Mouse (Mus musculus) right cerebral cortex, postnatal 36 days (tissue): ENCODE data around the gene Spc24.
A peak's percentile ranks its signal among the peaks of the same experiment; 100 is the strongest.

ENCODE experiments used
- DNase-seq, 2 experiments: peaks; one replicate each; pipeline ENCODE4 v3.0.0; 2022; ENCODE audit warnings: low spot score in 2 of 2, mixed read lengths in 1 of 2

The Spc24 gene

GRCm38 (mm10) chr9:21749382-21750118 lies 10.6 kb downstream of the Spc24 start:
- DNase-seq = no peak

- DNase-seq = no peak
These were observed 11.6 kb downstream of the Spc24 start for GRCm38 (mm10) chr9:21748491-21748890.

- DNase-seq = no peak
These were observed 12.1 kb downstream of the Spc24 start for GRCm38 (mm10) chr9:21748033-21748432.

GRCm38 (mm10) chr9:21747238-21747774 lies 12.8 kb downstream of the Spc24 start:
- DNase-seq = no peak

- DNase-seq = no peak
These were observed 18.6 kb downstream of the Spc24 start for GRCm38 (mm10) chr9:21741514-21741913.

GRCm38 (mm10) chr9:21740427-21740826 lies 19.7 kb downstream of the Spc24 start:
- DNase-seq = no peak

- no peak for DNase-seq
These were observed 21.3 kb downstream of the Spc24 start for GRCm38 (mm10) chr9:21738776-21739175.

GRCm38 (mm10) chr9:21737188-21737587 lies 22.9 kb downstream of the Spc24 start:
- DNase-seq = peak; percentile 52 to 61

- DNase-seq = no peak
These were observed 23.5 kb downstream of the Spc24 start for GRCm38 (mm10) chr9:21736580-21736979.

GRCm38 (mm10) chr9:21735126-21735525 lies 25.0 kb downstream of the Spc24 start:
- DNase-seq = no peak

GRCm38 (mm10) chr9:21733989-21734388 lies 26.1 kb downstream of the Spc24 start:
- no peak for DNase-seq

GRCm38 (mm10) chr9:21733446-21733845 lies 26.7 kb downstream of the Spc24 start:
- no peak for DNase-seq

GRCm38 (mm10) chr9:21732288-21732687 lies 27.8 kb downstream of the Spc24 start:
- no peak for DNase-seq

GRCm38 (mm10) chr9:21729264-21729663 lies 30.8 kb downstream of the Spc24 start:
- no peak for DNase-seq

- no peak for DNase-seq
These were observed 31.8 kb downstream of the Spc24 start for GRCm38 (mm10) chr9:21728261-21728832.

GRCm38 (mm10) chr9:21726218-21726975 lies 33.7 kb downstream of the Spc24 start:
- DNase-seq = no peak

- DNase-seq = no peak
These were observed 34.6 kb downstream of the Spc24 start for GRCm38 (mm10) chr9:21725224-21726121.

- DNase-seq = peak; percentile 85 to 91
These were observed 36.0 kb downstream of the Spc24 start for GRCm38 (mm10) chr9:21724147-21724536.

- DNase-seq = peak; percentile 63 to 72
These were observed 36.5 kb downstream of the Spc24 start, which contains the start of gene Ldlr for GRCm38 (mm10) chr9:21723377-21724146. TSS of gene Ldlr (plus strand) at chr9:21723483.

GRCm38 (mm10) chr9:21721036-21721435 lies 39.1 kb downstream of the Spc24 start:
- no peak for DNase-seq

GRCm38 (mm10) chr9:21717015-21717414 lies 43.1 kb downstream of the Spc24 start:
- DNase-seq = no peak
